20 mouse cellular contexts compared by ENCODE assay signal in genomic region chr5:53676671-53677070, GRCm38 (mm10). TPM values are rescaled to one million over a fixed set of nuclear protein-coding genes. Genes with fewer than 3 reads are reported as not detected.
"Had no signal": no experiment of that assay in that cellular context is flagged by ENCODE, and none has a peak within 500 bp of the region (broad histone marks: within the 10 kb centered on the region; RNA-seq: fewer than 3 reads in every experiment).

No protein-coding gene starts in this region.

- H3K27me3 ChIP-seq: limb, embryonic 12.5 days; limb, embryonic 15.5 days; lung, embryonic 15.5 days had no signal

- DNase-seq: kidney, adult 18-20 months; kidney, adult 9 months; kidney, postnatal 14 days; kidney, postnatal 4 days; left cerebral cortex, postnatal 4 days; lung, postnatal 10 days; lung, postnatal 36 days; midbrain, embryonic 14.5 days; right cerebral cortex, adult 18-20 months; right cerebral cortex, postnatal 14 days; right cerebral cortex, postnatal 4 days; thymus, postnatal 36 days had no signal

- H3K36me3 ChIP-seq: limb, embryonic 12.5 days; limb, embryonic 15.5 days; liver, embryonic 15.5 days; lung, embryonic 15.5 days had no signal

- H3K9me3 ChIP-seq: limb, embryonic 12.5 days; limb, embryonic 15.5 days; lung, embryonic 15.5 days had no signal

- H3K4me1 ChIP-seq: limb, embryonic 12.5 days; limb, embryonic 15.5 days; liver, embryonic 15.5 days had no signal

- H3K4me3 ChIP-seq: limb, embryonic 12.5 days; limb, embryonic 15.5 days; liver, embryonic 15.5 days; lung, embryonic 15.5 days had no signal

- H3K27ac ChIP-seq: limb, embryonic 12.5 days; limb, embryonic 15.5 days; liver, embryonic 15.5 days; lung, embryonic 15.5 days had no signal

- H3K4me2 ChIP-seq: limb, embryonic 12.5 days; limb, embryonic 15.5 days; liver, embryonic 15.5 days; lung, embryonic 15.5 days; midbrain, embryonic 11.5 days had no signal

- H3K9ac ChIP-seq: limb, embryonic 12.5 days; limb, embryonic 15.5 days; liver, embryonic 15.5 days; lung, embryonic 15.5 days had no signal

RNA-seq across cellular contexts. Expression of gene Cckar, which starts 30.8 kb away (rescaled TPM):
- total RNA-seq: layer of hippocampus, adult 18-20 months; megakaryocyte progenitor cell, adult 5-6 weeks; megakaryocyte-erythroid progenitor cell, adult 5-6 weeks had no signal
- polyA plus RNA-seq: limb, embryonic 12.5 days had no signal
